Mouse (Mus musculus) limb, embryonic 14.5 days (tissue): ENCODE results near the gene Dhcr24. TPM values are rescaled to one million over a fixed set of nuclear protein-coding genes. Genes with fewer than 3 reads are reported as not detected.

Experiments used
- ATAC-seq: fragments of 200-750 bp; cut with Nextera tagmentation; 2 replicates; pipeline ENCODE4 v1.8.0; 2017; ENCODE audit warnings: low read depth, moderate number of reproducible peaks, moderate TSS enrichment; ENCODE audit not compliant: low FRiP score
- DNase-seq: peaks from one replicate; pipeline ENCODE4 v3.0.0-alpha.2; 2015; ENCODE audit warnings: low spot score
- H3K27ac ChIP-seq: fragments of 300-500 bp; sonication (generic); replicated peaks from 2 replicates; pipeline ENCODE4 v1.5.1; 2014; ENCODE audit warnings: low read depth, mild to moderate bottlenecking, low read length, moderate library complexity, mixed read lengths
- H3K27me3 ChIP-seq: fragments of 300-500 bp; sonication (generic); 2 replicates; pipeline ENCODE4 v1.6.1; 2014; ENCODE audit warnings: low read length, mixed read lengths; ENCODE audit not compliant: control insufficient read depth, insufficient read depth
- H3K36me3 ChIP-seq: fragments of 300-500 bp; sonication (generic); 2 replicates; pipeline ENCODE4 v1.6.1; 2014; ENCODE audit warnings: mild to moderate bottlenecking, low read length, moderate library complexity, mixed read lengths; ENCODE audit not compliant: control insufficient read depth, insufficient read depth
- H3K4me1 ChIP-seq: fragments of 300-500 bp; sonication (generic); 2 replicates; pipeline ENCODE4 v1.6.1; 2014; ENCODE audit warnings: antibody characterized with exemption, low read length, mixed read lengths; ENCODE audit not compliant: control insufficient read depth, insufficient read depth
- H3K4me2 ChIP-seq: fragments of 300-500 bp; sonication (generic); replicated peaks from 2 replicates; pipeline ENCODE4 v1.6.1; 2014; ENCODE audit warnings: low read depth, mild to moderate bottlenecking, low read length, moderate library complexity; ENCODE audit not compliant: severe bottlenecking
- H3K4me3 ChIP-seq: fragments of 300-500 bp; sonication (generic); replicated peaks from 2 replicates; pipeline ENCODE4 v1.5.1; 2014; ENCODE audit warnings: low read length
- H3K9ac ChIP-seq: fragments of 300-500 bp; sonication (generic); 2 replicates; pipeline ENCODE4 v1.6.1; 2014; ENCODE audit warnings: mild to moderate bottlenecking, low read depth, low read length, moderate library complexity; ENCODE audit not compliant: severe bottlenecking
- H3K9me3 ChIP-seq: fragments of 300-500 bp; sonication (generic); 2 replicates; pipeline ENCODE4 v1.6.1; 2016; ENCODE audit warnings: low read length; ENCODE audit not compliant: control insufficient read depth
- POLR2A ChIP-seq: fragments of 200-500 bp; IDR thresholded peaks from 2 replicates; pipeline ENCODE4 v1.8.0; 2012; ENCODE audit warnings: inconsistent platforms, mild to moderate bottlenecking, moderate library complexity, borderline replicate concordance; ENCODE audit not compliant: insufficient read depth, insufficient read length; ENCODE audit errors: extremely low read depth
- WGBS: fragments of 180-500 bp; shearing (Covaris S2); extraction: QIAGEN DNeasy Blood & Tissue Kit; methylation state at CpG from one replicate; pipeline ENCODE4 v1.1.7; 2014; 5-methylcytosine and 5-hydroxymethylcytosine counted together
- polyA plus RNA-seq, 2 experiments: library from polyadenylated mRNA; depleted of rRNA in 1 of 2; stranded (reverse) in 1 of 2; unstranded in 1 of 2; fragments of >200 nt; fragmentation: Nextera tagmentation in 1 of 2; extraction: Ambion mirVana in 1 of 2; gene quantifications; 2 replicates each; pipeline versions ENCODE4 v1.2.1 to v1.2.3; 2012 to 2014

The Dhcr24 gene
- polyA plus RNA-seq, 2 experiments = 19.4 to 57.6 TPM

GRCm38 (mm10) chr4:106575022-106575421 is 14.2 kb downstream of the Dhcr24 start:
- no peak for TF ChIP-seq POLR2A
- Histone ChIP-seq H3K4me2 (no peak overlapping the region), H3K27me3 (no peaks in the 10 kb centered on the region), H3K27ac (no peak overlapping the region), H3K9me3 (no peaks in the 10 kb centered on the region), H3K36me3 (peaks cover 85% of the 10 kb centered on the region), H3K4me3 (no peak overlapping the region), H3K4me1 (no peaks in the 10 kb centered on the region), H3K9ac (no peak overlapping the region)
- 83% methylated on average over 8 of the region's 8 CpGs for WGBS
- ATAC-seq (no peak), DNase-seq (no peak)

DNA sequence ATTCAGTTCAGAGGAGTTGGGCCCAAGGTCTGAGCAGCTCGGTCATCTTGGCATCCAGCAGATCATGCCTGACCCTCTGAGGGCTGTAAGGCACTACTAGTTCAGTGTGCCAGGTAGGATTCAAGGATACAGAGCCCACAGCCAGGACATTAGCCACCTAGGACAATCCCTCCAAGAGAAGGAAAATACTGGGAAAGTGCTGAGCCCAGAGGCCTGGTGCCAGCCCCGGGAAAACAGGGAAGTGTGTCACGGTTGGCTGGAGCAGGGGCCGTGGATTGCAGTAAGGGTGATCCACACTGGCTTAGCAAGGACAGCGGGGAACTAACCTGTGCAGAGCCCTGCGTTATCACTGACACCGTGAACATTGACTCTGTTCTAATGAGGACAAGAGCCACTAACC is 16.7 kb downstream of the Dhcr24 start:
- 86% methylated on average over 7 of the region's 7 CpGs for WGBS
- Histone ChIP-seq H3K4me2 (no peak overlapping the region), H3K9me3 (no peaks in the 10 kb centered on the region), H3K9ac (no peak overlapping the region), H3K36me3 (peaks cover 89% of the 10 kb centered on the region), H3K27me3 (no peaks in the 10 kb centered on the region), H3K4me3 (no peak overlapping the region), H3K27ac (no peak overlapping the region), H3K4me1 (no peaks in the 10 kb centered on the region)
- ATAC-seq = no peak
- DNase-seq = no peak
- TF ChIP-seq POLR2A = no peak

DNA sequence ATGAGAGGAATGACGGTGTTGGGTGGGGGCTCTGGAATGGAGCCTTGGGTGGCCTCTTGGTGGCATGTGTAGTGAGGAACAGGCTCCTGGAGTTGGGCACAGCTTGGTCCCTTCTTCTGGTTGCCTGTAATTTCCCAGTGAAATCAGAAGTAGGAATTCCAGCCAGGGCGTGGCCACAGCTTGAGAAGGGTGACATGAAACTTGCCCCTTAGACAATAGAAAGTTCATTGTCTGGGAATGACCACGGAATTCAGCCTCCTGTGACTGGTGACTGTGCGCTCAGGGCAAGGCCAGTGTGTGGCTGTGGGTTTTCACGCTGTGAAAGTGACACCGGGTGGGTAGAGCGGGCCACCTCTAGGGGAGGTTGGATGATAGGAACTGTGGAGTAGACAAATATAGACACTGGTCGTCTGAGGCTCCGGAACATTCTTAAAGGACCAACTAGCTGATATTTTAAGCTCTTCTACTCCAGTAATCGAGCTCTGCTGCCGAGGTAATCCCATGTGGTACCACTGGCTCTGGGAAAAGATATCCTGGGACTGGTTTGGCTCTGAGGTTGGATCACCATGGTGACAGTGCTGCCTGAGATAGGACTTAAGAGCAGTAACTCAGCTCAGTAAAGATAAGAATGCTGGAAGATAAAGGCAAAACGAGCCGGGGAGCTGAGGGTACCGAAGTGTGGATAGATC is 20.5 kb downstream of the Dhcr24 start:
- Histone ChIP-seq H3K27ac (no peak overlapping the region), H3K36me3 (peaks cover 86% of the 10 kb centered on the region), H3K27me3 (no peaks in the 10 kb centered on the region)

DNA sequence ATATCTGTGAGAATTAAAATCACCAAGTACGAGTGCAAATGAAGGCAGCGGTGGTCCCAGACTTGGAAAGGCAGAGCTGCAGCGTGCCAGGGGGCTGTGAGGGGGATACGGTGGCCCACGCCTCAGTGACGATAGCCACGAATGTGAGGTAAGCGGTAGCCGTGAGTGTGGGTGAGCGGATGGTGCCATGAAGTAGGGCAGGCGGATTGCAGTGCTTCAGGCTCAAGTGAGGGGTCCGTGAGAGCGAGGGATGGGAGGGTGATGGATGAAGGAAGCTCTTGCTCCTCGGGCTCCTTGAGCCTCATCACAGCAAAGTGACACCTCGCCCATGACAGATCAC is 21.0 kb downstream of the Dhcr24 start:
- no peak for ATAC-seq

More for the DNA sequence above, 20.5 kb downstream of the Dhcr24 start:
- Histone ChIP-seq H3K9me3 (no peaks in the 10 kb centered on the region), H3K9ac (no peak overlapping the region), H3K4me2 (no peak overlapping the region), H3K4me3 (no peak overlapping the region), H3K4me1 (no peaks in the 10 kb centered on the region)
- ATAC-seq (no peak), DNase-seq (no peak)
- TF ChIP-seq POLR2A = no peak
- 90% methylated on average over 14 of the region's 14 CpGs for whole genome bisulfite sequencing

DNA sequence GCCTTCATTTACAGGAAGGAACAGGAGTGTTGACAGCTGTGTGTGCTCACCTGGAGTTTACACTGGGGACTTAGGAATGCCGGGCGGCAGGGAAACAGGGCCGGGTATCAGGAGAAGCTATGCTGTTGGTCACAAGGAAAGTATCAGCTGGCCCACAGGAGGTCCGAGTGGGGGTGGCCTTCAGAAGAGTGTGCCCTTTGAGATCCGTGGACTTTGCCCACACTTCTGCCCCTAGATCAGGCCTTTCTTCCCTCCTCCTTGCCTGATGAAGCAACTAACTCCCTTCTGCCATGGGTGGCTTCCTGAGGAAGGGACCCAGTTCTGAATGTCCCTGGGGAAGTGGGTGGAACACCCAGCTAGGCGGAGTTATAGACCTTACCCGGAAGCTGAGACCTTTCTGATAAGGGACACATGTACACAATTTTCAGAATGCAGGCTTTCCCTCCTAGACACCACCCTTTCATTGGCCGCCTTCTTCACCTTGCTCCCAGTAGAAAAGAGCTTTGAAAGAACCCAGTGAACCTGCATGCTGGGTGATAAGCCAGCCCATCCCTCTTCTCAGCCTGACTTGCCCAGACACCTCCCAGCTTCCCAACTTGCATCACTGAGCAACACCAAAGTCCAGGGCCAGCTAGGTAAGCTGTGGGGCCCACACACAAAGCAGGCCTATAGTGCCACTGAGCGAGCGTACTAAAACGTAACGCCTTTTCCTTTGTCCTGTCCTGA is 21.8 kb downstream of the Dhcr24 start:
- Histone ChIP-seq H3K4me1 (no peaks in the 10 kb centered on the region), H3K27ac (no peak overlapping the region), H3K4me3 (no peak overlapping the region), H3K4me2 (no peak overlapping the region), H3K9ac (no peak overlapping the region), H3K9me3 (no peaks in the 10 kb centered on the region), H3K36me3 (peaks cover 87% of the 10 kb centered on the region), H3K27me3 (no peaks in the 10 kb centered on the region)
- WGBS = 83% methylated on average over 12 of the region's 12 CpGs
- no peak for TF ChIP-seq POLR2A
- ATAC-seq (no peak), DNase-seq (no peak)

More for the DNA sequence above, 21.0 kb downstream of the Dhcr24 start:
- Histone ChIP-seq H3K27me3 (no peaks in the 10 kb centered on the region), H3K4me3 (no peak overlapping the region), H3K9me3 (no peaks in the 10 kb centered on the region), H3K27ac (no peak overlapping the region), H3K9ac (no peak overlapping the region), H3K4me2 (no peak overlapping the region), H3K36me3 (peaks cover 86% of the 10 kb centered on the region), H3K4me1 (no peaks in the 10 kb centered on the region)
- DNase-seq = no peak
- TF ChIP-seq POLR2A = no peak
- 88% methylated on average over 15 of the region's 15 CpGs for WGBS
